In genomic region chr12:40447561-40448355, GRCm38 (mm10) we compare ENCODE assay signal across 7 mouse cellular contexts. TPM values are rescaled to one million over a fixed set of nuclear protein-coding genes. Genes with fewer than 3 reads are reported as not detected.
DNase-seq lines count a peak whose midpoint lies in the region; ATAC-seq and TF ChIP-seq lines count a peak whose summit lies in the region.

No protein-coding gene starts in this region.

- no peak overlapping the region for H3K27ac ChIP-seq in heart, postnatal 0 days (ENCODE audit: low read depth)
- no peak overlapping the region for H3K27ac ChIP-seq in lung, postnatal 0 days (ENCODE audit: low read length)

- peak overlapping the region; percentile 88 for H3K4me2 ChIP-seq in heart, postnatal 0 days (ENCODE audit: low read depth, low read length)
- H3K4me2 ChIP-seq in lung, postnatal 0 days (replicated peaks; ENCODE audit: low read depth, low read length), result peak overlapping the region; percentile 91

- ATAC-seq in heart, postnatal 0 days (ENCODE audit: insufficient read depth, low read depth), result no peak
- no peak for ATAC-seq in lung, postnatal 0 days

- TF ChIP-seq EP300 in heart, postnatal 0 days (IDR thresholded peaks at IDR 0.05; ENCODE audit: low read depth), result no peak
- TF ChIP-seq EP300 in lung, postnatal 0 days (IDR thresholded peaks at IDR 0.05), result no peak

- H3K27me3 ChIP-seq in heart, postnatal 0 days (ENCODE audit: control insufficient read depth, insufficient read depth, low read length), result no peaks in the 10 kb centered on the region
- no peaks in the 10 kb centered on the region for H3K27me3 ChIP-seq in lung, postnatal 0 days (replicated peaks; ENCODE audit: insufficient read depth, low read length)

- H3K4me1 ChIP-seq in heart, postnatal 0 days (ENCODE audit: control insufficient read depth, insufficient read depth), result peaks cover 13% of the 10 kb centered on the region; the same call in 1 of the 2 replicates
- H3K4me1 ChIP-seq in lung, postnatal 0 days (ENCODE audit: insufficient read depth, low read depth, low read length), result peaks cover 5% of the 10 kb centered on the region; the same call in 1 of the 2 replicates

- peak; percentile 10 for DNase-seq in ES-CJ7 (ENCODE audit: low read depth, low spot score)
- peak; percentile 48 to 53 for DNase-seq in cerebellum, adult 18-20 months
- no peak for DNase-seq in heart, postnatal 0 days (ENCODE audit: low spot score)
- no peak for DNase-seq in lung, postnatal 0 days (ENCODE audit: low spot score)
- no peak for DNase-seq in thymus, postnatal 14 days
- DNase-seq in layer of hippocampus, postnatal 25 days (ENCODE audit: extremely low spot score in 1 of 2, low spot score in 1 of 2), result no peak
- DNase-seq in natural killer cell, adult 2 months (ENCODE audit: low spot score in 2 of 2), result no peak

- WGBS in heart, postnatal 0 days, result 18% methylated on average over 10 of the region's 10 CpGs
- 12% methylated on average over 10 of the region's 10 CpGs for WGBS in lung, postnatal 0 days

- H3K36me3 ChIP-seq in heart, postnatal 0 days (replicated peaks; ENCODE audit: control insufficient read depth, insufficient read depth, low read length), result no peaks in the 10 kb centered on the region
- no peaks in the 10 kb centered on the region for H3K36me3 ChIP-seq in lung, postnatal 0 days (ENCODE audit: insufficient read depth, low read length)

- peak overlapping the region; percentile 73; the same call in 1 of the 2 replicates for H3K9ac ChIP-seq in heart, postnatal 0 days (replicated peaks; ENCODE audit: low read depth, low read length)
- peak overlapping the region; percentile 68 for H3K9ac ChIP-seq in lung, postnatal 0 days (replicated peaks; ENCODE audit: low read depth)

- no peak for TF ChIP-seq CTCF in heart, postnatal 0 days (IDR thresholded peaks at IDR 0.05; ENCODE audit: low read depth)
- no peak for TF ChIP-seq CTCF in lung, postnatal 0 days (IDR thresholded peaks at IDR 0.05)

- no peaks in the 10 kb centered on the region for H3K9me3 ChIP-seq in heart, postnatal 0 days (replicated peaks; ENCODE audit: control insufficient read depth, low read length)
- no peaks in the 10 kb centered on the region for H3K9me3 ChIP-seq in lung, postnatal 0 days (ENCODE audit: low read length)

- H3K4me3 ChIP-seq in heart, postnatal 0 days (ENCODE audit: low read depth, low read length), result peak overlapping the region; percentile 92
- peak overlapping the region; percentile 87 for H3K4me3 ChIP-seq in lung, postnatal 0 days (ENCODE audit: low read depth, low read length)

RNA-seq across cellular contexts. Expression of gene Dock4, which starts 2.0 kb away (rescaled TPM):
- total RNA-seq in heart, postnatal 0 days (2014; rRNA removed; ENCODE audit: low replicate concordance), result 6.1 and 9.2 TPM in 2 replicates
- polyA plus RNA-seq in heart, postnatal 0 days (2015; fragmentation: Nextera tagmentation; extraction: Ambion mirVana), result 4.2 and 4.4 TPM in 2 replicates
- 18.5 and 23.4 TPM in 2 replicates for polyA plus RNA-seq in lung, postnatal 0 days (2015; fragmentation: Nextera tagmentation; extraction: Ambion mirVana)
- total RNA-seq in layer of hippocampus, postnatal 25 days (2021), result 100 to 1,000 TPM; 205 to 242 TPM

RNA-seq across cellular contexts. Expression of gene Zfp277, which starts 2.1 kb away (rescaled TPM):
- 17.9 and 23.4 TPM in 2 replicates for total RNA-seq in heart, postnatal 0 days (2014; rRNA removed; ENCODE audit: low replicate concordance)
- polyA plus RNA-seq in heart, postnatal 0 days (2015; fragmentation: Nextera tagmentation; extraction: Ambion mirVana), result 22.5 and 24.9 TPM in 2 replicates
- polyA plus RNA-seq in lung, postnatal 0 days (2015; fragmentation: Nextera tagmentation; extraction: Ambion mirVana), result 25.8 and 30.1 TPM in 2 replicates
- 10 to 100 TPM; 23.9 to 25.1 TPM for total RNA-seq in layer of hippocampus, postnatal 25 days (2021)

Comparison
In these comparisons a context has a peak if more than half of its experiments do, and no peak if none do; other contexts are left out.
1. DNase-seq: peak in ES-CJ7 (single experiment) and cerebellum, adult 18-20 months (2 of 2); none in heart, postnatal 0 days (single experiment), lung, postnatal 0 days (single experiment), thymus, postnatal 14 days (single experiment), layer of hippocampus, postnatal 25 days (0 of 2) and natural killer cell, adult 2 months (0 of 2).
2. RNA of gene Dock4, which starts 2.0 kb away (total RNA-seq): 205 to 242 TPM in layer of hippocampus, postnatal 25 days; 6.1 to 9.2 TPM in heart, postnatal 0 days; every median in the first group is over 10 times any median in the second.